Mouse (Mus musculus) kidney, adult 11 months (tissue): ENCODE data around the gene Commd4.

Source experiments
- DNase-seq: peaks from one replicate; pipeline ENCODE4 v3.0.0; 2022

The Commd4 gene

DNA sequence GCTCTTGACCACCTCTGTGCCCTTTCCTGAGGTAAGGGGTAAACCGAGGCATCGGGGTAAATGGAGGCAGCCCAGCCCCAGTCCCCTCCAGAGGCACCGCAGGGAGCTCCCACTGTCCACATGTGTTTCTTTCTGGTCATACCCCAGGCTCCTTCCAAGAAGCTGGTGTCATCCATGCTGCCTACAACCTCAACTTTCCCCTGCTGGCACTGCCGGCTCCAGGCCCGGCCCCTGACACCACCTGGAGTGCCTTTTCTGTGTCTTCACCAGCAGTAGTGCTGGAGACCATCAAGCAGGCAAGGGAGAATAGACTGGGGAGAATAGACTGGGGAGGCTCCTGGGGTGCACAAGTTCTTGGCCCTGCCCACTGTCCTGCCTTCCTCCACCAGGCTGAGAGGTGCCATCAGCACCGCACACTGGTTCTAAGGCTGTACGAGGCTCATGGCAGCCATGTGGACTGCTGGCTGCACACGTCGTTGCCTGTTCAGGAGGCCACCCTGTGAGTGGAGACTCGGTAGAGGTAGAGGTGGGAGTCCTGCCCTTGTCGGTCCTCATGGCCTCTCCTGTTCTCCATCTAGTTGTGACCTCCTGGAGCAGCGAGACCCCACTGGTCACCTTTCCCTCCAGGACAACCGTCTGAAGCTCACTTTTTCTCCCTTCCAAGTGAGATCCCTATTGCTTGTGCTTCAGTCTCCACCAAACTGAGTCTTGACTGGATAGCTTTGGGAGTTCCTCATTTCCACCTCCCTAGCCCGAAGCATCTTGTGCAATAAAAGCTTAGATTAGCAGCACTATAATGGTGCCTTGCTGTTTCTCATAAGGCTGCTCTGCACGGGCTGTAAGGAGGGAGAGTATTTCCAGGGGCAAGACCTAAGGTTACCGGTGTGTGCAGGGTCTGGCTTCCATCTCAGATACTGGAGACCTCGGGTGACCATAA lies 16.4 kb downstream of the Commd4 start:
- DNase-seq, result no peak

DNA sequence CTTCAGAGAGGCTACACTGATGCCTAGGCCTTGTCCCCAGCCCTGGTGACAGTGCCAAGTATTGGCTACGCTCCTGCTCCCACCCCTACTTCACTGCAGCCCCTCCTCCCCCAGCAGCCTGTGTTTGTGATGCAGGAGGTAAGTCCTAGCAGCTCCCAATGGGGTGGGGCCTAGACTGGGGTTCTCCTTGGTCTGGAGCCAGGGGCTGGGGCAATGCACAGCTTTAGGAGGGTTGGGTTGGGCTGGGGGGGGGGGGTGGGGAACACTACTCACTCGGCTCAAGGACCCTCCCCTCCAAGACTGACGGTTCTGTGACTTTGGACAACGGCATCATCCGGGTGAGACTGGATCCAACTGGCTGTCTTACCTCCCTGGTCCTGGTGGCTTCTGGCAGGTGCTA lies 18.6 kb downstream of the Commd4 start:
- DNase-seq, result no peak

GRCm38 (mm10) chr9:57139110-57139509 lies 19.0 kb downstream of the Commd4 start:
- DNase-seq, result no peak

- no peak for DNase-seq
Observed at GRCm38 (mm10) chr9:57138507-57138906, 19.6 kb downstream of the Commd4 start.

- DNase-seq, result no peak
Observed at GRCm38 (mm10) chr9:57137777-57138176, 20.4 kb downstream of the Commd4 start.

GRCm38 (mm10) chr9:57137246-57137645 lies 20.9 kb downstream of the Commd4 start:
- DNase-seq, result no peak

DNA sequence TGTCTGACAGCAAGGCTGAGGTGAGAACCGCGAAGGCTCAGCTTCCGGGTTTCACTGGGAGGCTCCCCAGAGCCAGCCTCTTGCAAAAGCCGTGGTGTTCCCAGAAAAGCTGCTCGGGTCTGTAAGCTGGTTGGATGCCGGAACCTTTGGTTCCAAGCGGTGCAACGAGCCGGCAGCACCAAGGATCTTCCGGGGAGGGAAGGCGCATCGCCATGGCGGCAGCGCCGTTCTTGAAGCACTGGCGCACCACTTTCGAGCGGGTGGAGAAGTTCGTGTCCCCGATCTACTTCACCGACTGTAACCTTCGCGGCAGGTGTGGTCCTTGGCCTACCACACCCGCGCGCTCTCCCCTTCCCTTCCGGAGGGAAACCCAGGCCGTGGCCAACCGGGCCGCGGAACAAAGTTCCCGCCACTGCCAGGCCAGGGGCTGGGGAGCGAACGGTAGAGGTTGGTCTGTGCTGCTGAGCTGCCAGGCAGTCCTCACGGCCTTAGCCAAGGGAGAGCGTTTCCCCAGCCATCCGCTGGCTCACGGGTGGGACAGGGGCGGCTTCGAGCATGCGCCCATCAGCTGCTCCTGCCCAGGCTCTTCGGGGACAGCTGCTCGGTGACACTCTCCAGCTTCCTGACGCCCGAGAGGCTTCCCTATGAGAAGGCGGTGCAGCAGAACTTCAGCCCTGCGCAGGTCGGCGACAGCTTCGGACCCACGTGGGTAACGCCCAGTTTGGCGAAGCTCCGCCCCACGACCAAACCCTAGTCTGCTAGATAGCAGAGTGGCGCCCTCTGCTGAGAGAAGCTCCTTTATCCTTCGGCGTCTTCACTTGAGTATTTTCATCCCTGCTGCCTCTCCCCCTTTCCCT lies 27.3 kb downstream of the Commd4 start, which contains the start of gene Man2c1:
Gene Man2c1, plus strand, starts transcription at position 114 of the 857 bp plus-strand sequence.
- peak; percentile 94 for DNase-seq

DNA sequence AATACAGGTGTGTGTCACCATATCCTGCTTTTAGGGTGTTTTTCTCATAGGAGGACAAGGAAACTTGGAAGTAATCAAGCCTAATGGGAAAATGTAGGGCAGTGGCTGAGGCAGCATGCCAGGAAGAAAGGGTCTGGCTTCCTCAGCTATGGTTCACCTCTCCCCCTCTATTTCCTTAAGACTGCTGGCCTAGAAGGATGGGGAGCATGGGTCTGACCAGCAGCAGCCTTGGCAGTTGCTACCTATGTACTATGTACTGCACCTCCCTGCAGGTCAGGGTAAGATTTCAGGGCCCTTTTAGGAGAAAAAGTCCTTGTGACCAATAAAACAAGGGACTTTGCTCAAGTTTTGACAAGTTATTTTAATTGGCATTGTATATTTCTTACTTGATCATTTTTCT lies 28.5 kb downstream of the Commd4 start:
- no peak for DNase-seq

- peak; percentile 45 for DNase-seq
Observed at GRCm38 (mm10) chr9:57117261-57117755, 40.8 kb downstream of the Commd4 start.
